Mouse (Mus musculus) limb, embryonic 14.5 days (tissue): Measurements from ENCODE around the gene Rprd1b. TPM values are rescaled to one million over a fixed set of nuclear protein-coding genes. Genes with fewer than 3 reads are reported as not detected.

Experiments
- ATAC-seq: fragments of 200-750 bp; cut with Nextera tagmentation; 2 replicates; pipeline ENCODE4 v1.8.0; 2017; ENCODE audit warnings: low read depth, moderate number of reproducible peaks, moderate TSS enrichment; ENCODE audit not compliant: low FRiP score
- DNase-seq: peaks from one replicate; pipeline ENCODE4 v3.0.0-alpha.2; 2015; ENCODE audit warnings: low spot score
- H3K27ac ChIP-seq: fragments of 300-500 bp; sonication (generic); replicated peaks from 2 replicates; pipeline ENCODE4 v1.5.1; 2014; ENCODE audit warnings: low read depth, mild to moderate bottlenecking, low read length, moderate library complexity, mixed read lengths
- H3K27me3 ChIP-seq: fragments of 300-500 bp; sonication (generic); 2 replicates; pipeline ENCODE4 v1.6.1; 2014; ENCODE audit warnings: low read length, mixed read lengths; ENCODE audit not compliant: control insufficient read depth, insufficient read depth
- H3K36me3 ChIP-seq: fragments of 300-500 bp; sonication (generic); 2 replicates; pipeline ENCODE4 v1.6.1; 2014; ENCODE audit warnings: mild to moderate bottlenecking, low read length, moderate library complexity, mixed read lengths; ENCODE audit not compliant: control insufficient read depth, insufficient read depth
- H3K4me1 ChIP-seq: fragments of 300-500 bp; sonication (generic); 2 replicates; pipeline ENCODE4 v1.6.1; 2014; ENCODE audit warnings: antibody characterized with exemption, low read length, mixed read lengths; ENCODE audit not compliant: control insufficient read depth, insufficient read depth
- H3K4me2 ChIP-seq: fragments of 300-500 bp; sonication (generic); replicated peaks from 2 replicates; pipeline ENCODE4 v1.6.1; 2014; ENCODE audit warnings: low read depth, mild to moderate bottlenecking, low read length, moderate library complexity; ENCODE audit not compliant: severe bottlenecking
- H3K4me3 ChIP-seq: fragments of 300-500 bp; sonication (generic); replicated peaks from 2 replicates; pipeline ENCODE4 v1.5.1; 2014; ENCODE audit warnings: low read length
- H3K9ac ChIP-seq: fragments of 300-500 bp; sonication (generic); 2 replicates; pipeline ENCODE4 v1.6.1; 2014; ENCODE audit warnings: mild to moderate bottlenecking, low read depth, low read length, moderate library complexity; ENCODE audit not compliant: severe bottlenecking
- H3K9me3 ChIP-seq: fragments of 300-500 bp; sonication (generic); 2 replicates; pipeline ENCODE4 v1.6.1; 2016; ENCODE audit warnings: low read length; ENCODE audit not compliant: control insufficient read depth
- POLR2A ChIP-seq: fragments of 200-500 bp; IDR thresholded peaks from 2 replicates; pipeline ENCODE4 v1.8.0; 2012; ENCODE audit warnings: inconsistent platforms, mild to moderate bottlenecking, moderate library complexity, borderline replicate concordance; ENCODE audit not compliant: insufficient read depth, insufficient read length; ENCODE audit errors: extremely low read depth
- WGBS: fragments of 180-500 bp; shearing (Covaris S2); extraction: QIAGEN DNeasy Blood & Tissue Kit; methylation state at CpG from one replicate; pipeline ENCODE4 v1.1.7; 2014; 5-methylcytosine and 5-hydroxymethylcytosine counted together
- polyA plus RNA-seq, 2 experiments: library from polyadenylated mRNA; depleted of rRNA in 1 of 2; stranded (reverse) in 1 of 2; unstranded in 1 of 2; fragments of >200 nt; fragmentation: Nextera tagmentation in 1 of 2; extraction: Ambion mirVana in 1 of 2; gene quantifications; 2 replicates each; pipeline versions ENCODE4 v1.2.1 to v1.2.3; 2012 to 2014

The Rprd1b gene
- polyA plus RNA-seq, 2 experiments: 30.6 to 37.1 TPM

DNA sequence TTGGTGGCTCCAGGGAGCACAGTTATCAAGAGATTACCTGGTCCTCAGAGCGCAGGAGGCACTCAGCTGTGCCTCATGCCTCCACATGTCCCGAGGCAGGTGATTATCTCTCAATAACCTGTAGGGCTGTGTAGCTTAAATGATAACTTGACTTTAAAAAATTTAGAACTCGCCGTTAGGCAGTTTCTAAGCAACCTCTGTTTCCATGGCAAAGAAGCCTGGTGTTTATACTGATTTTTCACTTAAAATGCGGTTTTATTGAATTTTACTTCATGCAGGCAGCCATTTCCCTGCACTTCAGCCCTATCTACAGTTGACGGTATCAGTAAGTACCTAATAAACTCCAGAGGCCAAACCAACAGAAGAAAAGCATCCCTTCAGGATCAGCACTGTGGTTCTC is 42.1 kb upstream of the Rprd1b start:
- H3K4me3 ChIP-seq: no peak overlapping the region
- H3K36me3 ChIP-seq: peaks cover 18% of the 10 kb centered on the region

DNA sequence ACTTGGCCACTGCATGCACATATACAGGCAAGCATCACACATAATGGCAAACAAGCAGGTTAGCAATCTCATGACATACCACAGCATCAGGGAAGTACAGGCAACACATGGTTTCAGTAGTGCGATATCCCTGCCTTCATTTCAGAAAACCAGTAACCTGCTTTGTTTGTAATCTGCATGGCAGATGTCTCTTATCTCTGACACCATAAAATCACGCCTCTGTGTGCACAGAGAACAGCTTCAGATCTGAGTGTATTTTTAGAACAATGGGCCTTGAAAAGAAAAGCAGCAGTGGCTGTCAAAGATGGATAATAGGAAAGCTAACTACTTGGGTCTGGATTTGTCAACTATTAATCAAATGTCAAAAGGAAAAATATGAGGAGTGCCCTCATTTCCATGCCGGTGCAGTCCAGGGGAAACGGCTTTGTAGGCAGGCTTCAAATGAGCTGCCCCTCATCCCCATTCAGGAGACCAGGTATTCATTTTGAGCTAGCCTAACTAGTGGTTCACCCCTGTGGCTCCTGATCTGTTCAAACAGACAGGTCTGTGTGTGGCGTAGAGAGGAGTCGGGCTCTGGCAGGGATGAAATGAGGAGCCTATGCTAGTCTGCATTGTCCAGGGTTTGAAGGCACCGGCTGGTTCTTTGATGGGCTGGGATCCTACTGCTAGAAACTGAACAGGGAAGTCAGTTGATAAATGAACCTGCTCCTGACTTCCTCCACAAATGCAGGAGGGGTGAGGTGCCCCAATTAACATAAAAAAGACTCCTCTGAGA is 39.7 kb upstream of the Rprd1b start:
- Histone ChIP-seq H3K4me3 (no peak overlapping the region), H3K27ac (no peak overlapping the region), H3K4me2 (no peak overlapping the region), H3K9ac (no peak overlapping the region), H3K27me3 (no peaks in the 10 kb centered on the region), H3K9me3 (no peaks in the 10 kb centered on the region), H3K4me1 (no peaks in the 10 kb centered on the region), H3K36me3 (peaks cover 28% of the 10 kb centered on the region)
- WGBS: 76% methylated on average over 7 of the region's 7 CpGs
- TF ChIP-seq POLR2A: no peak
- DNase-seq (no peak), ATAC-seq (no peak)

More for the DNA sequence above, 42.1 kb upstream of the Rprd1b start:
- Histone ChIP-seq H3K4me2 (no peak overlapping the region), H3K27me3 (no peaks in the 10 kb centered on the region), H3K9ac (no peak overlapping the region), H3K9me3 (no peaks in the 10 kb centered on the region), H3K27ac (no peak overlapping the region), H3K4me1 (no peaks in the 10 kb centered on the region)
- DNase-seq (no peak), ATAC-seq (no peak)
- TF ChIP-seq POLR2A: no peak
- 83% methylated on average over 6 of the region's 6 CpGs for WGBS

- Histone ChIP-seq H3K4me3 (no peak overlapping the region), H3K27me3 (no peaks in the 10 kb centered on the region), H3K9me3 (no peaks in the 10 kb centered on the region), H3K4me1 (no peaks in the 10 kb centered on the region), H3K36me3 (peaks cover 40% of the 10 kb centered on the region), H3K27ac (no peak overlapping the region), H3K4me2 (no peak overlapping the region), H3K9ac (no peak overlapping the region)
- WGBS: 74% methylated on average over 2 of the region's 2 CpGs
- ATAC-seq (no peak), DNase-seq (no peak)
- TF ChIP-seq POLR2A: no peak
These were observed 38.4 kb upstream of the Rprd1b start for GRCm38 (mm10) chr2:157989946-157990345.

DNA sequence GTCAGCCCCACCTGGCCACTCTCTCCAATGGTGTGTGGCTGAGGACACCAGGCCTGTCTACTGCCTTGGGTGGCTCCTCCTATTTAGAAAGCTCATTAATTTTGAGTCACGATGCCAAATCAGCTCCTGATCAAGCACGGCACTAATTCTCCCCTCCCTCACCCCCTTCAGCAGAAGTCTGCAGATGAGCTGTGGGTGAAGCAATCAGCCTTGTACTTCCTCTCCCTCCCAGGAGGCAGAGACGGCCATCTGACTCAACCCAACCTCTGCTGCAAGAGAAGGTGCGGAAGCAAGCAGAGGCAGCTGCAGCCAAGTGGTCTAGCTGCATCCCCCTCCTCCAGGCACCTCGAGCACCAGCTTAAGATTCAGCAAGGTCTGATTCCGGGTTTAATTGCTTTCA is 37.3 kb upstream of the Rprd1b start:
- DNase-seq (no peak), ATAC-seq (no peak)
- H3K4me3 ChIP-seq: no peak overlapping the region
- no peak overlapping the region for H3K4me2 ChIP-seq
- no peak overlapping the region for H3K27ac ChIP-seq
- H3K9ac ChIP-seq: no peak overlapping the region
- WGBS: 67% methylated on average over 6 of the region's 6 CpGs
- H3K9me3 ChIP-seq: no peaks in the 10 kb centered on the region
- peaks cover 51% of the 10 kb centered on the region for H3K36me3 ChIP-seq
- no peaks in the 10 kb centered on the region for H3K27me3 ChIP-seq
- no peak for TF ChIP-seq POLR2A
- no peaks in the 10 kb centered on the region for H3K4me1 ChIP-seq

DNA sequence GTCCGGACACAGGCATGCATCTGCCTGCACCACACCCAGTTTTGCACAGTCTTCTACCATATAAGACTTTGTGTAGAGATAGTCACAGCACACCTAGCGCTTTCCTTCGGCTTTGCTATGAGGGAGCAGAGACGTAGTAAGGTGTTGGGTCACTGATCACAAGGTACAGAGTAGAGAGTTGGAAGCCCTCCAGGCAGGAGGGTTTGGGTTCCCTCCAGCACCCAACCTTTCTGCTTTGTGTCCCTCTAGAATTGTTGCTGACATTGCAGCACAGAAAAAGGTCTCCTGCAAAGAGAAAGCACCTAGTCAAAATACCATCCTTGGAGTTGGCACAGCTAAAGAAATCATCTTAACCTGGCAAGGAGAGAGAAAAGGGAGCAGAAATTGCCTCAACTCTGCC is 35.8 kb upstream of the Rprd1b start:
- Histone ChIP-seq H3K4me3 (no peak overlapping the region), H3K36me3 (peaks cover 59% of the 10 kb centered on the region), H3K4me1 (no peaks in the 10 kb centered on the region), H3K4me2 (no peak overlapping the region), H3K27ac (no peak overlapping the region), H3K9me3 (no peaks in the 10 kb centered on the region), H3K9ac (no peak overlapping the region), H3K27me3 (no peaks in the 10 kb centered on the region)
- no peak for TF ChIP-seq POLR2A
- ATAC-seq (no peak), DNase-seq (no peak)
- 97% methylated on average over 4 of the region's 4 CpGs for WGBS
